Mouse (Mus musculus): ENCODE measurements around the gene Galnt17.

DNA sequence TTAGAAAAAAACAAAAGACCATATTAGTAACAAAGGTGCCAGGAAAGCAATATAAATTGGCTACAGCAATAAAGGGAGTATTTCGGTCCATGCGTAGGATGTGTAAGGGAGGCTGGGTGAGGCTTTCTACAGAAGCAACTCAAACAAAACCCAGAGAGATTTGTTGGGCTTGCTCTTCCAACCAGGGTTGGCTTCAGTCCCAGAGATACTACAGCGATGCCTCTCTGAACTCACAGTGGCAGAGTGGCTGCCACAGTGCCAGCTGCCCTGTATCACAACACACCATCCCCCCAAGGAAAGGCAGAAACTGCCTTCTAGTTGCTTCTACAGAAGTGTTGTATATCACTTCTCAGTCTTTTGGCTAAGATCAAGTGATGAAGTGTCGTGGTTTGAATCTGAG is 66.6 kb downstream of the Galnt17 start:
- TF ChIP-seq POLR2A (IDR thresholded peaks at IDR 0.05; ENCODE audit: insufficient read depth, low read length) (no peak), CTCF (IDR thresholded peaks at IDR 0.05; ENCODE audit: low read depth, low read length) (no peak), EP300 (IDR thresholded peaks at IDR 0.05; ENCODE audit: insufficient read depth, low read depth, low read length) (no peak)
